Mouse (Mus musculus) heart, postnatal 36 days (tissue): ENCODE results near the gene Ppp2r5d. TPM values are rescaled to one million over a fixed set of nuclear protein-coding genes. Genes with fewer than 3 reads are reported as not detected.

ENCODE experiments used
- DNase-seq, 2 experiments: peaks; one replicate each; pipeline ENCODE4 v3.0.0; 2021 to 2022
- intact Hi-C: fragments of 180-260 bp; cut with DNase I; formaldehyde crosslinking; loops from one replicate; pipeline ENCODE4 v1.15.1; 2025
- total RNA-seq, 2 experiments: library from RNA; stranded (reverse); gene quantifications; 2 replicates each; pipeline ENCODE4 v1.2.3; 2021

The Ppp2r5d gene
- total RNA-seq, 2 experiments from 2014 or later, result 33.2 TPM

GRCm38 (mm10) chr17:46724477-46725084, 19.7 kb upstream of the Ppp2r5d start:
- intact Hi-C loops, result loop anchor here (2.0 kb wide), 1 partner anchor 198 kb away; no protein-coding TSS in a partner anchor
- DNase-seq, result no peak

DNA sequence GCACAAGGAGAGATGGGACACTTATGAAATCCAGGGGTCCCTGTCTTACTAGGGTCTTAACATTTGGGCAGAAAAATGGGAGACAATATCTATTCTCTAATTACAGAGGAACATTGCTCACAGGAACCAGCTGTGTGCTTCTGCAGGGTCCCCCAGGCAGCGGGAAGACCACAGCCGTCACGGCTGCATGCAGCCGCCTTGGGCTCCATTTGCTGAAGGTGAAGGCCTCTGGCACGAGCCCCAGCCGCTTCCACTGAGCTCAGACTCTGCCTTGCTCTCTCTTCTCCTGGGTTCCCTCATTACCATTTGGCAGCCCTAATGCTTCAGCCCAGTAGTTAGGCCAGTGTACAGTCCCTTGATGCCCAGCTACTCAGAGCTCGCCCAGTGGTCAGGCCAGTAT, 16.2 kb upstream of the Ppp2r5d start:
- no peak for DNase-seq
- intact Hi-C loops, result no loop called here

DNA sequence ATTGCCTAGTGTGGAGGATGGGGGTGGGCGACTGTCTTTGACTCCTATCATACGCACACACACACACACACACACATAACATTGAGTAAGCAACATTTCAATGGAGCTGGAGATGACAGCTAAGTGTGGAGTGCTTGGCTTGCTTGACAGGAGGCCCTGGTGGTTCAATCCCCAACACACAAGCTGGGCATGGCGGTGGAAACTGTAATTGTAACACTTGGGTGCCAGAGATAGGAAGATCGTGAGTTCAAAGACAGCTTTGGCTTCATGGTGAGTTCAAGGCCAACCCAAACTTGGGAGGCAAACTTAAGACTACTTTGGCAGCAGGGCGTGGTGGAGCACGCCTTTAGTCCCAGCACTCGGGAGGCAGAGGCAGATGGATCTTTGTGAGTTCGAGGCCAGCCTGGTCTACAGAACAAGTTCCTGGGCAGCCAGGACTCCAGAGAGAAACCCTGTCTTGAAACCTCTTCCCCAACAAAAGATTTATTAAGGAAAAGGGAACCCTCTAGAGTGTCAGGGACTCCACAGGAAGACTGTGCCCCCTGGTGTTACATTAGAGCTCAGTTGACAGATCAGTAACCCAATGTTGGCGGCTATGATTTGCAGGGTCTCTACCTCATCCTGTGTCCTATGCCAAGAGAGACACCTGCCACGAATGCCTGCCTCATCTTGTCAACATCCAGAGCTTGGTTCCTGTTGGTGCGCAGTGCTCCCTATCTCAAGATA, 10.0 kb upstream of the Ppp2r5d start:
- intact Hi-C loops, result loop anchor here (2.0 to 5.0 kb wide), 3 partner anchors 64 to 163 kb away; partner anchors contain the start of gene Cul7
- DNase-seq, result no peak

DNA sequence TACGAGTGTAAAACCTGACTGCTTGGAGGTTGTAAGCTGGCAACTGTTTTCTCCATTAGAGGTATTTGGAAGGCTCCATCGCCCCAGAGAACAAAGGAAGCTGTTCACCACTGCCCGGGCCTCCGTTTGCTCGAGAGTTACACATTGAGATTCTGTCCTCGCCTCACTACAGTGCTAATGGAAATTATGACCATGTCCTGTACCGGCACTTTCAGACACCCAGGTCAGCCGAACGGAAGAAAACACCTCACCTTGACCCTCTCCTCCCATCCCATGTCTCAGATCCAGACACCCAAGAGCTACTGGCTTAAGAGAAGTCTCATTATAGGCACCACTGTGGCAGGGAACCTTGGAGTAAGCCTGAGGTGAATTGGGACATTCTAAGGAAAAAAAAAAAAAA, 8.9 kb upstream of the Ppp2r5d start:
- no peak for DNase-seq
- intact Hi-C loops, result loop anchor here (2.0 to 5.0 kb wide), 4 partner anchors 33 to 162 kb away; partner anchors contain the start of genes Cul7 and Klhdc3

DNA sequence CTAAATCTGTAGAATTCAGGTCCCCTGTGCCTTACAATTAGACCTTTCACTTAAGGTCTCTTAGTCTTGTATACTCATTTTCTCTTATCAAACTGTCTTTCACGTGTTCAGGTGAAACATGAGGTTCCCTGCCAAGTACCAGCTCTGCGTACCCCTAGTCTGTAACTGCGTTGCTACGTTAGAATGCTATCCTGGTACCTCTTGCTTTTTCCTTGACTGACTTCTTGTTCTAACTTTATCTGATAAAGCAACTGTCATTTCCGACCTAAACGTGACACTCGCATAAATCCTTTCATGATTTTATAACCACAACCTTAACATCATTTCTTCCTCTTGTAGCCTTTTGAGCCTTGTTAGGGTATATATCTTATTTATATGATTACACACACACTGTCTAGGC, 7.5 kb upstream of the Ppp2r5d start:
- no peak for DNase-seq
- intact Hi-C loops, result loop anchor here (2.0 to 5.0 kb wide), 2 partner anchors 32 to 160 kb away; partner anchors contain the start of gene Klhdc3

DNA sequence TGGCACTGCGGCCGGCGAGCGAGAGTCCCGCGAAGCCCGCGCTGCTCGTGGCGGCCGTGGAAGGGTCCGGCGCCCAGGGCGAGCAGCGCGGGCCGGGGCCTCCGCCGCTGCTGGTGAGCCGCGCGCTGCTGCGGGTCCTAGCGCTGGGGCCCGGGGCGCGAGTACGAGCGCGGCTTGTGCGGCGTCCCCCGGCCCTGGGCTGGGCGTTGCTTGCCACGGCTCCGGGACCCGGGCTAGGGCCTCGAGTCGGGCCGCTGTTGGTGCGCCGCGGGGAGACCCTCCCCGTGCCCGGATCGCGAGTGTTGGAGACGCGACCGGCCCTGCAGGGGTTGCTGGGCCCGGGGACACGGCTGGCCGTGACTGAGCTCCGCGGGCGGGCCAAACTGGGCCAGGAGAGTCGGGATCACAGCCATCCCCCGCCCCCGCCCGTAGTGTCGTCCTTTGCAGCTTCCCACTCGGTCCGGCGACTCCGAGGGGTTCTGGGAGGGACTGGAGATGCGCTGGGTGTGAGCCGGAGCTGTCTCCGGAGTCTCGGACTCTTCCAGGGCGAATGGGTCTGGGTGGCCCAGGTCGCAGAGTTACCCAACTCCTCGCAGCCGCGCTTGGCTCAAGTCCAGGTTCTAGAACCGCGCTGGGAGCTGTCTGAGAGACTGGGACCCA, 6.8 kb upstream of the Ppp2r5d start:
- DNase-seq, result peak; percentile 47 to 52
- intact Hi-C loops, result loop anchor here (2.0 to 5.0 kb wide), 2 partner anchors 31 to 159 kb away; partner anchors contain the start of gene Klhdc3

GRCm38 (mm10) chr17:46710959-46711597, 6.2 kb upstream of the Ppp2r5d start, which contains the start of gene Pex6:
Pex6 (plus strand) TSS chr17:46711463.
- intact Hi-C loops, result loop anchor here (5.0 kb wide), 1 partner anchor 159 kb away; no protein-coding TSS in a partner anchor
- DNase-seq, result peak; percentile 92 to 93

DNA sequence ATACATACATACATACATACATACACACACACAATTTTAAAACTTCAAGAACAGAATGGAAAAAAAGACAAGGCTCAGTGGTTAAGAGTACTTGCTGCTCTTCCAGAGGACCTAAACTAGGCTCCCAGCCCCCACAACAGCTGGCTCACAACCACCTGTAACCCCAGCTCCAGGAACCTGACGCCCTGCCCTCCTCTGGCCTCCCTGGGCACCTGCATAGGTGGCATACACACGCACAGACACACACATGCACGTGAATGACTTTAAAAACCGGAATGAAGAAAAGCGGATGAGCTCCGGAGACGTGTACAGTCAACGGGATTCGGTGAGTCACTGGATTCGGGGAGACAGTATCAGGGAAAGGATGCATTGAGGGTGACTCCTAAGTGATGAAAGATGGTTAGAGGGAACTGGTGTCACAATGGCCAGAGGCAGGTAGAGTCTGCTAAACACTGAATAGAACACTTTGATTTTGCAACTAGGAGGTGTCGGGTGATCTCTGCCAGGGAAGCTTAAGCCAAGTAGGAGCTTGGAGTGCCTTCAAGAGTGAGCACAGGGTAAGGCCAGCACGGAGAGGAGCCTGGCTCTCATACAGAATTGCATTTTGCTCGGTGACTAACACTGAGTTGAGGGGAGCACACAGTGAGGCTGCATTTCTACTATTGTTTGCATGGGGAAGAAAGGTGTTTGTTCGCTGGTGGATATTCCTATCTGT, 1.6 kb upstream of the Ppp2r5d start:
- no peak for DNase-seq
- intact Hi-C loops, result no loop called here

- intact Hi-C loops, result no loop called here
- DNase-seq, result no peak
These were observed 682 bp downstream of the Ppp2r5d start for GRCm38 (mm10) chr17:46703971-46704886.

- no peak for DNase-seq
- intact Hi-C loops, result no loop called here
These were observed 2.4 kb downstream of the Ppp2r5d start for GRCm38 (mm10) chr17:46702506-46702905.

- intact Hi-C loops, result no loop called here
- DNase-seq, result no peak
These were observed 2.8 kb downstream of the Ppp2r5d start for GRCm38 (mm10) chr17:46702100-46702499.

GRCm38 (mm10) chr17:46701489-46701888, 3.4 kb downstream of the Ppp2r5d start:
- intact Hi-C loops, result no loop called here

GRCm38 (mm10) chr17:46699912-46700311, 5.0 kb downstream of the Ppp2r5d start:
- no peak for DNase-seq
- intact Hi-C loops, result no loop called here

More at GRCm38 (mm10) chr17:46701489-46701888, 3.4 kb downstream of the Ppp2r5d start:
- no peak for DNase-seq

DNA sequence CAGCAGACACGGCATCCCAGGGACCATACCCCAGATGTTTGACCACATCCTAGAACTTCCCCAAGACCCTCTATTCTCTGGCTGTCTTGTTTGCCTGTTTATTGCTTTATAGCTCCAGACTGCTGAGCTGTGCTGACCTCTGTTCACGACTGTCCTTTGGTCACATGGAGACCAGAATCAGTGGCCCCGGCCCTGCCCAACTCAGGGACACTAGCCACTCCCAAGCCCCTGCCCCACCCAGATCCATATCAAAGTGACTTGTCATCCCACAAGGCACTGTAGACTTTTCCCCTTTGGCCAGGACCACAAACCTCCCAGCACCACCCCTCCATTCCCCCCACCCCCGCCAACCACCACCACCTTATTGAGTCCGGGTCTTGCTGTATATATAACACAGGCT, 5.7 kb downstream of the Ppp2r5d start:
- intact Hi-C loops, result no loop called here
- no peak for DNase-seq

DNA sequence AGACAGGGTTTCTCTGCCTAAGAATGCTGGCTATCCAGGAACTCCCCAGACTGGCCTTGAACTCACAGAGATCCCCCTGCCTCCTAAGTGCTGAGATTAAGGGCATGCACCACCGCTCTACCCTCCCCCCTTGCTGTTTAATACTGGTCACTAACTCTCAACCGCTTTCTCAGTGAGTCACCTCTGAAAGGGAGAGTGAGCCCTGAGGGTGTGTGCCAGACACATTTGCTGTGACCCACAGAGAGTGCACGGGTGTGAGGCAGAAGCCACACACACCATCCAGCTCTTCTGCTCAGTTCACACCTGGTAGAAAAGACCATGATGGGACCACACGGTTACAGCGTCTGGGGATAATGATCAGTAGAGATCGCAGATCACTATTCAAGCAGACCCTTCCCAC, 6.4 kb downstream of the Ppp2r5d start:
- intact Hi-C loops, result no loop called here
- DNase-seq, result no peak

DNA sequence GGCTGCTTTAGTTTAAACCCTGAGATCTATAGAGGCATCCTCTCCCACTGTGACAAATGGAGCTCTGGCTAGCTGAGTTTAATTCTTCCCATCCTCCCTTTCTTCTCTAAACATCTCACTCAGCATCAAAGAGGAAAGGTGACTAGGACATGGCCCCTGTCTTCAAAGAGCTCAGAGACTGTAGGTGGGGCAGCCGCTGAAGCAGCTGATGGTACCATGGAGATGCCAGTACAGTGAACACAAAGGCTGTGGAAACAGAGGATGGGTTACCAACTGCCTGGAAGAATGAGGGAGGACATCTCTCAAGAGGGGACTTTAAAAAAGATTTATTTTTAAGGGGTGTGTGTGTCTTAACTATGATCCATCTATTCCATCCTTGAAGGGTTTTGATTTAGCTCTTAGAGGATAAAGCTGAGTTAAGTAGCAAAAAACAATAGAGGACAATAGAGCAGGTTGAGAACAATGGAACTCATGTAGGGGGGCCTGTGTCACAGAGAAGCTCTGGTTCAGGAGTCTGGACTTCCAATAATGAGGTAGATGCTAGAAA, 10.3 kb downstream of the Ppp2r5d start:
- intact Hi-C loops, result no loop called here
- DNase-seq, result no peak

DNA sequence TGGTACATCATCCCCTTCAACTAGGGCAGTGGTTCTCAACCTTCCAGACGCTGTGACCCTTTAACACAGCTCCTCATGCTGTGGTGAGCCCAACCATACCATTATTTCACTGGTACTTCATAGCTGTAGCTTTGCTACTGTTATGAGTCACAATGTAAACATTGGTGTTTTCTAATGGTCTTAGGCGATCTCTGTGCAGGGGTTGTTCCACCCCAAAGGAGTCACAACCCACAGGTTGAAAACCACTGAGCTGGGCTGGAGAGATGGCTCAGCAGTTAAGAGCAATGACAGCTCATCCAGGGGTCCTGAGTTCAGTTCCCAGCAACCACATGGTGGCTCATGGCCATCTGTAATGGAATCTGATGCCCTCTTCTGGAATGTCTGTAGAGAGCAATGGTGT, 13.5 kb downstream of the Ppp2r5d start:
- intact Hi-C loops, result no loop called here
- DNase-seq, result no peak

DNA sequence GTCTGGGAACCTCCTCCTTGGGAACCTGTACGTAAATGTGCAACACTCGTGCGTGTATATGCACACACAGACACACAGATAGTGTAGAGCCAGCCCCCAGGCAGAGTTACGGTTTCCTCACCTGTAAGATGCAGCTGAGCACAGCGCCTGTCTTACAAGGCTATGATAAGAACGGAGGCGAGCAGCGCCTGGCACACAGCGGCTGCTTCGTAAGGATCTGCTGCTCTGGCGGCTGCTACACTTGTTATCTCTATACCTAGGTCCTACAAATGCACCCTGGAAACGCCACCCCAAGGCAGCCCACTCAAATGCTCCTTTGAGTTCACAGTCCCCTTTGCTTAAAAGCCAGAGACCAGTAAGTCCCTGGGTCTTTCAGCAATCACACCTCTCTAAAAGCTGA, 14.2 kb downstream of the Ppp2r5d start:
- no peak for DNase-seq
- intact Hi-C loops, result no loop called here

DNA sequence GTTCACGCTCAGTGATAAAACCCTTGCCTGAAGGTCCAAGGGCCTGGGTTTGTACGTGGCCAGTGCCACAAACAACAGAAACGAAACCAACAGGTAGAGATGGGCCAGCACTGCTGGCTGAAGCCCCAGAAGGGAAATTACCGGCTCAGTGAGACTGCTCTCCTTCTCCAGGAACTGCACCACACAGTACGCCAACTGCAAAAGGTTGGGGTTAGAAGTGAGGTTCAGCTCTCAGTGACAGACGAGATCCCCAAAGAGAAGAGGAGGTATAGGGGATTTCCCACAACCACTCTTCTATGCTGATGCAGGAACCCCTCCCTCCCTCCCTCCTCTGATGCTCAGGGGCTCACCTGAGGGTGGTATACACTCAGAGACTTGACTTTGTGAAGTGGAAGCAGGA, 19.0 kb downstream of the Ppp2r5d start:
- no peak for DNase-seq
- intact Hi-C loops, result loop anchor here (10.0 kb wide), 1 partner anchor 319 kb away; no protein-coding TSS in a partner anchor
